Mouse (Mus musculus): ENCODE results near the gene Shb.

DNA sequence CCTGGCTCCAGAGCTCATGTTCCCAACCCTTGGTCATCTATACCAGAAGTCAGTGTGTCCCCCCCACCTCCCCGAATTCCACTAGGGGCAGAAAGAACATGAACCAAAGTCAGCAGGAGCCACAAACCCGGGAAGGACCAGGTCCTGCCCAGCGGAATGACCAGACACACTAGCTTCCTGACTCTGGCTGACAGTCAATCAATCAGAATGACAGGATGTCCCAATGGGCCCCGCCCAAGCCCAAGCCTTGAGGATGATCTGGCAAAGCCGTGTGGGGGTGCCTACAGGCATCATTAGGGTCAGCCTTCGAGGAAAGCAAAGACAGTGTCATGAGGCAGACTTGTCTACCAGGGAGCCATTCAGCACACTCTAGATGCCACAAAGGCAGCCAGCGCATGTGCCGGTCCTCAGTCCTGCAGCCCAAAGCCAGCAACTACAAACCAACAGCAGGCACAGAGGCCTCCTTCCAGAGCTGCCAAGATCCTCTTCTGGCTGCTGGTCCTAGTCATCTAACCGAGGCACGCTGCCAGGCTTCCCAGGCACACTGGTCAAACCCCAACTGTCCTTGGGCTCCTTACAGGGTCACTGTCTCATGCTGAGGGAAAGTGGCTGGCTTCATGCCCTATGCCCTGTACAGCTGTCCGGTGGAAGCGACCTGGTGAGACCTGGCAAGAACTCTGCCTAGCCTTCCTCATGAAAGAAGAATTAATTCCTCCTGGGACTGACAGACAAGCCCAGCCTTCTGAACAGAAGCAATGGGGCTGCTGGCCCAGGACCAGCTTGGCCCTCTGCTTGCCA is 65.0 kb downstream of the Shb start:
- TF ChIP-seq CTCF (IDR thresholded peaks at IDR 0.05; ENCODE audit: low read depth) (no peak), EP300 (IDR thresholded peaks at IDR 0.05; ENCODE audit: low read depth) (no peak)

Measured in liver, postnatal 0 days (tissue).